Mouse (Mus musculus): ENCODE data around the gene Hoxa4. TPM values are rescaled to one million over a fixed set of nuclear protein-coding genes. Genes with fewer than 3 reads are reported as not detected.
A peak's percentile ranks its signal among the peaks of the same experiment; 100 is the strongest.

The Hoxa4 gene
- polyA plus RNA-seq, 1 experiment from 2014 or later, result 1.6 TPM

DNA sequence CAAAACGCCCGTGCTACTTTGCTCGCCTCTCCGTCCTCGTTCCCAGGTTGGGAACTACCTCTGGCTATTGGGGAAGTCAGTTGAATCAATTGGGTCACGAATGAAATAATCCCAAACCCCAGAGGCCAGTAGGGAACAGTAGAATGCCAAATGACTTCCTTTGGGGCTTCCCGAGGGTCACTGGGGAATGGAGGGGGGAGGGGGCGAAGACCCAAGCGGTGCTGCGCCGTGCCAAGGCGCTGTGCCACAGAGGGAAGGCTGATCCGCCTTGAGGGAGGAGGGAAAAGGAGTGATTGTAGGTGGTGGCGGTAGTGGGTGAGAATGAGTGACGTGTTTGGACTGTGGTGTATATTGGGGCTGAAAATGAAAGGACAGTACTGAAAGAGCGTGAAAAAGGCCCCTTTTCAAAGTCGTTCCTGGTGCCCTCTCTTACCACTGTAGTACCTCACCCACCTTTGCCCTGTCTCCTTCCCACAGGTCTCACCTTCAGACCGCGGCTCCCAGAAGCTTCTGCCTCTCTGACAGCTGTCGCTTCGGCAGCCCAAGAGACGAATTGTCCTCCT is 21.1 kb upstream of the Hoxa4 start:
- 1% methylated on average over 22 of the region's 22 CpGs for WGBS
- ATAC-seq (ENCODE audit: low read depth), result peak; percentile 20; the same call in 1 of the 2 replicates
- Histone ChIP-seq H3K27me3 (ENCODE audit: control insufficient read depth, insufficient read depth, low read length) (no peaks in the 10 kb centered on the region), H3K4me2 (ENCODE audit: low read depth, low read length) (peak overlapping the region; percentile 99), H3K9me3 (ENCODE audit: control insufficient read depth, low read length) (no peaks in the 10 kb centered on the region), H3K9ac (replicated peaks; ENCODE audit: low read depth, low read length) (peak overlapping the region; percentile 98), H3K27ac (ENCODE audit: low read depth, low read length) (peak overlapping the region; percentile 99), H3K36me3 (ENCODE audit: control insufficient read depth, insufficient read depth, low read length) (no peaks in the 10 kb centered on the region), H3K4me3 (ENCODE audit: low read depth, low read length) (peak overlapping the region; percentile 88), H3K4me1 (ENCODE audit: control insufficient read depth, insufficient read depth, low read length) (peaks cover 27% of the 10 kb centered on the region)

DNA sequence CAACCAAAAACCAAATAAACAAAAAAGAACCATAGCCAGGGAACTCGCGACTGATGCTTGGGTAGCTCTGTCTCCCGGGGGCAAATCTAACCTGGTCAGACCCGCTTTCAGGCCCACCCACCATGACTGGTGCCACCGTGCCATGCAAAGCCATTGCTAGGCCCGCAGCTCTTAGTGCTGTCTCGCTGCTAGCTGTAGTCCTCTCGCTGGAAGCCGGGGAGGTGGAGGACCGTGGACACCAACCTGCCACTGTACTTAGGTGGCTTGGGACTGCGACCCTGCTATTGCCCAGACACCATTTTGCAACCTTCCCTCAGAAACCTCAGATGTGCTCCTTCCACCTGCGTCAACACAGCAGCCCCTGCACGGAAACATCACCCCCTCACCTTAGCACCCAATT is 20.4 kb upstream of the Hoxa4 start:
- WGBS, result 2% methylated on average over 13 of the region's 13 CpGs
- Histone ChIP-seq H3K4me1 (ENCODE audit: control insufficient read depth, insufficient read depth, low read length) (peaks cover 34% of the 10 kb centered on the region), H3K27ac (ENCODE audit: low read depth, low read length) (peak overlapping the region; percentile 99), H3K9me3 (ENCODE audit: control insufficient read depth, low read length) (no peaks in the 10 kb centered on the region), H3K9ac (replicated peaks; ENCODE audit: low read depth, low read length) (peak overlapping the region; percentile 98), H3K4me3 (ENCODE audit: low read depth, low read length) (peak overlapping the region; percentile 88), H3K36me3 (ENCODE audit: control insufficient read depth, insufficient read depth, low read length) (no peaks in the 10 kb centered on the region; the same call in 1 of the 2 replicates), H3K27me3 (ENCODE audit: control insufficient read depth, insufficient read depth, low read length) (no peaks in the 10 kb centered on the region), H3K4me2 (ENCODE audit: low read depth, low read length) (peak overlapping the region; percentile 99)
- no peak for ATAC-seq (ENCODE audit: low read depth)

DNA sequence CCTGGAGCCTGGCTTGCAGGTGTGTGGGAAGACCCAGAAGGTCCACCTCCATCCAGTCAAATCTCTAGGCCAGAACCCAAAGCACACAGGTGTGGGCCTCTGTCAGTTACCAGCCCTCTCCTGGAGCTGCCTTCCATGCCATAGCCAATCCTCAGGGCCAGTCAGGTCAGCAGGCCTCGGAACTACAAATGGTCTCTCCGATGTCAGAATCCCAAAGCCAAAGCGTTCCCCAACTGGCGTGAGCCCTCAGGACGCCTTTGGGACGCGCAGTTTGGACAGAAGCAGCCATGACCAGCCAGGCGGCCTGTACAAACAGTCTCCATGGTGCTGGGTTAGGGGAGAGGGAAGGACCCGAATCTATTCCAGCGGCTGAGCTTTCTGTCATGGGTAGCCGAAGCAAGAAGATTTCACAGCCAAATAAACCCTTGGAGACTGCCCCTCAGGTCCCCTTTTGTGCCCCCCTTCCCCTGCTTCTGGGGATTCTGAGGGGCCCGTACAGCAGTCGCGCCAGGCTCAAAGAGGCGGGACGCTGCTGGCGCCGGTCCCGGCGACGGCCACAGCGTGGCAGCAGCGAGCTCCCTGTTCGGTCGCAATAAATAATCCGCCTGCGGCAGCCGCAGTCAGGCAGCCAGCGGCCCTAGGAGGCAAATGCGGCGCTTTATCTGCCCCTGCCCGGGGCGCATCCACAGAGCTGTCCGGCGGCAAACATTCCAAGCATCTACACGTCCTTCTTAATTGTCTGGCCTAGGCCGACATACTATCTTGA is 19.8 kb upstream of the Hoxa4 start:
- Histone ChIP-seq H3K36me3 (ENCODE audit: control insufficient read depth, insufficient read depth, low read length) (peaks cover 4% of the 10 kb centered on the region; the same call in 1 of the 2 replicates), H3K4me2 (ENCODE audit: low read depth, low read length) (peak overlapping the region; percentile 99), H3K4me1 (ENCODE audit: control insufficient read depth, insufficient read depth, low read length) (peaks cover 40% of the 10 kb centered on the region), H3K9ac (replicated peaks; ENCODE audit: low read depth, low read length) (peak overlapping the region; percentile 98), H3K27ac (ENCODE audit: low read depth, low read length) (peak overlapping the region; percentile 99), H3K4me3 (ENCODE audit: low read depth, low read length) (peak overlapping the region; percentile 88), H3K9me3 (ENCODE audit: control insufficient read depth, low read length) (no peaks in the 10 kb centered on the region), H3K27me3 (ENCODE audit: control insufficient read depth, insufficient read depth, low read length) (no peaks in the 10 kb centered on the region)
- ATAC-seq (ENCODE audit: low read depth), result peak; percentile 33
- under 1% methylated on average over 37 of the region's 37 CpGs for WGBS

DNA sequence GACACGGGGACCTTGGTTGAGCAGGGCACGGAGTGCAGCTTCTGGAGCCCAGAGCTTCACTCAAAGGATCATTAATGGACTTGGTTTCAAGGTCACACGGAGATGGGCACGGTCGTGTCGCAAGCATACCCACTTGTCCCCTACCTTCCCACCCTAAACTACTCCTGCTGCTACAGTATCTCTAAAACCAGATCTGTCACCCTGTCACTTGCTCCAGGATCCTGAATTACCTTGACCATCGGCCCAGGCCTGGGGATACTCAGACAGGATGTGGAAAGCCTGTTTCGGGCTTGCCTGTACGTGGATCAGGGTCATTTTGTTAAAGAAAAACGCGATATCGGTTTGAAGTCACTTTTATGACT is 18.1 kb upstream of the Hoxa4 start:
- peaks cover 49% of the 10 kb centered on the region for H3K4me1 ChIP-seq (ENCODE audit: control insufficient read depth, insufficient read depth, low read length)
- 4% methylated on average over 12 of the region's 12 CpGs for WGBS
- peak overlapping the region; percentile 98 for H3K9ac ChIP-seq (replicated peaks; ENCODE audit: low read depth, low read length)
- no peaks in the 10 kb centered on the region for H3K9me3 ChIP-seq (ENCODE audit: control insufficient read depth, low read length)
- no peak for ATAC-seq (ENCODE audit: low read depth)
- peak overlapping the region; percentile 92 for H3K27ac ChIP-seq (ENCODE audit: low read depth, low read length)
- peak overlapping the region; percentile 99 for H3K4me2 ChIP-seq (ENCODE audit: low read depth, low read length)
- H3K27me3 ChIP-seq (ENCODE audit: control insufficient read depth, insufficient read depth, low read length), result no peaks in the 10 kb centered on the region
- H3K36me3 ChIP-seq (ENCODE audit: control insufficient read depth, insufficient read depth, low read length), result peaks cover 19% of the 10 kb centered on the region; the same call in 1 of the 2 replicates
- peak overlapping the region; percentile 88 for H3K4me3 ChIP-seq (ENCODE audit: low read depth, low read length)

DNA sequence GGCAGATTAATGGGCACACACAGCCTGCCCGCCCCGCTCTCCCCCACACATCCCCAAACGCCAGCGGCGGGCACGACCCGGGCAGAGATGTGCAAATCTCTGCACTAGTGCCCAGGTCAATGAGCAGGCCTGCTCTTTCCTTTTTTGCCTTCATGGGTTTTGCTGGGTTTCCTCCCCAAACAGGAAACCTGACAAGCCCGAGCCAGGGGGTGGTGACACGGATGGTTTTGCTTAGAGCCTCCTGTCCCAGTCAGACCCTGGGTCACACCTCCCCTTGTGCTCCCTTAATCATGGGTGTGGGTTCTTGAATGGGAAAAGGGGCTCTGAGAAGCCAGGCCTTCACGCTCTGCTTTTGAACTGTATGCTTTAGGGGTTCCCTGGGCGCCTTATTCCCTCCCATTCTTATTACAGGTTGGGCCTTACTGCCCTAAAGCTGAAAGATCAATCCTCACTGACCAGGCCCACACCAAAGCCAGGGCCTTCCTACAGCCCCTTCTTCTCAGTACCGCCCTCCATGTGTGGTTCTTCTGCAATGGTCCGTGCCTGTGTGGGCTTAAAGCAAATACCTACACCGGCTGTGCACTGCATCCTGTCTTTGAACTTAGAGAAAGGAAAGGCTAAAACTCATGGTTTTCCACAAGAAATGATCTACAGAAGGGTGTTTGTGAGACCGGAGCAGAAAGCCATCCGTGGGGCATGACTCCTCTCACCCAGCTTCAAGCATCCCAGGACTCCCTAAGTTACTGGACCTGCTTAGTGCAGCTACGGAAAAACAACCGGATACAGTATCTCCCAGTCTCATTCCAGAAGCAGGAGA is 17.5 kb upstream of the Hoxa4 start:
- H3K9me3 ChIP-seq (ENCODE audit: control insufficient read depth, low read length), result no peaks in the 10 kb centered on the region
- peak overlapping the region; percentile 98 for H3K9ac ChIP-seq (replicated peaks; ENCODE audit: low read depth, low read length)
- 2% methylated on average over 18 of the region's 18 CpGs for WGBS
- no peaks in the 10 kb centered on the region for H3K27me3 ChIP-seq (ENCODE audit: control insufficient read depth, insufficient read depth, low read length)
- H3K27ac ChIP-seq (ENCODE audit: low read depth, low read length), result peak overlapping the region; percentile 92
- peak overlapping the region; percentile 99 for H3K4me2 ChIP-seq (ENCODE audit: low read depth, low read length)
- peaks cover 49% of the 10 kb centered on the region for H3K4me1 ChIP-seq (ENCODE audit: control insufficient read depth, insufficient read depth, low read length)
- peak overlapping the region; percentile 88 for H3K4me3 ChIP-seq (ENCODE audit: low read depth, low read length)
- ATAC-seq (ENCODE audit: low read depth), result no peak
- peaks cover 19% of the 10 kb centered on the region; the same call in 1 of the 2 replicates for H3K36me3 ChIP-seq (ENCODE audit: control insufficient read depth, insufficient read depth, low read length)

DNA sequence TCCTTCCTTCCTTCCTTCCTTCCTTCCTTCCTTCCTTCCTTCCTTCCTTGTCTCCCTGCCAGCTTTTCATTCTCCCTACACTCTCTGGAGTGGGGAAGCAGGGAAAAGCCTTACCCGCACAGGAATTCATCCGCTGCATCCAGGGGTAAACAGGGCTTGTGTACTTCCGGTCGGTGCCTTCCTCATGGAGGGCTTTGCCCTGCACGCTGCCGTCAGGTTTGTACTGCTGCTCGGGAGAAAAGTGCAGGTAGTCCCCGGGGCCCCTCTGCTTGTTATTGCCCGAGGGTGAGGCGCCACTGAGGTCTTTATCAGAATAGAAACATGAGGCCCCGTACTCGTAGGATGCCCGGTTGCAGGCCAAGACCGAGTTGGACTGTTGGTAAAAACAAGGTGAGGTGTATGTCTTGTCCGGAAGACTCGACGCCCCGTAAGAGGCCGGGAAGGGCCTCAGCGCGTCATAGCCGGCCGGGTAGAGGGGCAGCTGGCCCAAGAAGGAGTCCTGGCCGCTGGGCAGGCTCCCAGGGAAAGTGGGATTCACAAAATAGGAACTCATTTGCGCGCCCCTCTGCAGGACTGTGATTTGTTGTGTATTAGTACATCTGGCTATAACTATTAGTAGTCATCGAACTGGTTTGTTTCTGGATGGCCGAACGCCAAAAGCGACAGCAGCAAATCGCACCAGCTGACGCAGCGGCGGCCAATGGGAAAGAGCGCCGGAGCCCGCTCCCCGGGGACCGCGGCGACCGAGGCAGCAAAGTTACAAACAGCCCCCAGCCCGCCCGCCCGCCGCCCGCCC is 16.7 kb upstream of the Hoxa4 start, which contains the start of gene Hoxa6:
Gene Hoxa6, minus strand, starts transcription at position 651 of the 796 bp plus-strand sequence.
- peaks cover 27% of the 10 kb centered on the region for H3K36me3 ChIP-seq (ENCODE audit: control insufficient read depth, insufficient read depth, low read length)
- no peaks in the 10 kb centered on the region for H3K27me3 ChIP-seq (ENCODE audit: control insufficient read depth, insufficient read depth, low read length)
- peak within 1 kb of the TSS; percentile 92 for H3K27ac ChIP-seq (ENCODE audit: low read depth, low read length)
- no peaks in the 10 kb centered on the region for H3K9me3 ChIP-seq (ENCODE audit: control insufficient read depth, low read length)
- H3K9ac ChIP-seq (replicated peaks; ENCODE audit: low read depth, low read length), result peak within 1 kb of the TSS; percentile 98
- under 1% methylated on average over 46 of the region's 47 CpGs for WGBS
- H3K4me3 ChIP-seq (ENCODE audit: low read depth, low read length), result peak within 1 kb of the TSS; percentile 88
- peak within 1 kb of the TSS; percentile 99 for H3K4me2 ChIP-seq (ENCODE audit: low read depth, low read length)
- peaks cover 57% of the 10 kb centered on the region for H3K4me1 ChIP-seq (ENCODE audit: control insufficient read depth, insufficient read depth, low read length)
- ATAC-seq (ENCODE audit: low read depth), result peak; percentile 35

DNA sequence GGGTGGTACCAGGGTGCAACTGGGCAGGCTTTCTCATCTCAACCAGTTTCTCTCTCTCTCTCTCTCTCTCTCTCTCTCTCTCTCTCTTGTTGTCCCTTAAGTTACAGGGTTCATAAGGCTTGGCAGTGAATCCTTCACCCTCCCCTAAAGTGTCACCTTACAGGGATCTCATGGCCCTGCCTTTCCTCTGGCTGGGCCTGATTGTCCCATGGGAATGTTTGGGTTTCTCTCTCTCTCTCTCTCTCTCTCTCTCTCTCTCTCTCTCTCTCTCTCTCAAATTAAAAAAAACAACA is 16.1 kb upstream of the Hoxa4 start:
- no peak for ATAC-seq (ENCODE audit: low read depth)
- Histone ChIP-seq H3K4me3 (ENCODE audit: low read depth, low read length) (peak overlapping the region; percentile 88), H3K4me1 (ENCODE audit: control insufficient read depth, insufficient read depth, low read length) (peaks cover 64% of the 10 kb centered on the region), H3K27ac (ENCODE audit: low read depth, low read length) (peak overlapping the region; percentile 92), H3K9ac (replicated peaks; ENCODE audit: low read depth, low read length) (peak overlapping the region; percentile 98), H3K9me3 (ENCODE audit: control insufficient read depth, low read length) (no peaks in the 10 kb centered on the region), H3K4me2 (ENCODE audit: low read depth, low read length) (peak overlapping the region; percentile 99), H3K36me3 (ENCODE audit: control insufficient read depth, insufficient read depth, low read length) (peaks cover 33% of the 10 kb centered on the region), H3K27me3 (ENCODE audit: control insufficient read depth, insufficient read depth, low read length) (no peaks in the 10 kb centered on the region)

DNA sequence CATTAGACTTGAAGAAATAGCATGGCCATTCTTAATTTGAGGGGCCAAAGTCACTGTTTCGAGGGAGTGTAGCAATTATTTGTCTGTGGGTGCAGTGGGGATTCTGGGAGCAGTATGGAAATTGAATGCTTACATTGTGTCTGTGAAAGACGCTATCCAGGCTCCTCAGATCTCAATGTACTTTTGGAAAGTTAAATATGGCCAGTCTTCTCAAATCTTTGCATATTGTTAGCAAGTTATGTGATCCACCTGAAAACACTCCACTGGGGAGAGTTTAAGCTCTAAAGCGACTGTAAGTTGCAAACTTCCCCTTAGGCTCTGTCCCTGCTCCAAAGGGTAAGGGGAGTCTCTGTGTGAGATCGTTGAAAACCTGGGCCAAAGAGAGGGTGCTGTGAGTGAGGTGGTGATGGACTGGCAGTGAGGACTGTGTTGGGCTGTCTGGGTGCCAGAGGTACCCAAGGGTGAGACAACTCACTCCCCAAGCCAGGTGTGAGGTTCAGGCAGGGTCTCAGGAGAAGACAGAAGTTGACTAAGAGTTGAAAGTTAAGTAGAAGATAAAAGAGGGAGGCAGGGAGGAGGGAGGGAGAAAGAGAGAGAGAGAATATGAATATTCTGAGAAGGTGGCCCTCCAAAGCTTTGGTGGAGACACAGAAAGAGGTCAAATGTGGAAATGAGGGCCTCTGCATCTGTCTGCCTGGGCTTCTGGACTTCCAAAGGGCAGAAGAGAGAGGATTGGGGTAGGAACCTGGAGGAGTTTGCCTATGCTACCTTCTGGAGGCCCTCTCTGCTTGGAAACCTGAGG is 15.5 kb upstream of the Hoxa4 start:
- H3K9me3 ChIP-seq (ENCODE audit: control insufficient read depth, low read length), result no peaks in the 10 kb centered on the region
- peak overlapping the region; percentile 92 for H3K27ac ChIP-seq (ENCODE audit: low read depth, low read length)
- H3K36me3 ChIP-seq (ENCODE audit: control insufficient read depth, insufficient read depth, low read length), result peaks cover 37% of the 10 kb centered on the region
- H3K4me1 ChIP-seq (ENCODE audit: control insufficient read depth, insufficient read depth, low read length), result peaks cover 68% of the 10 kb centered on the region
- WGBS, result 8% methylated on average over 4 of the region's 4 CpGs
- ATAC-seq (ENCODE audit: low read depth), result no peak
- no peaks in the 10 kb centered on the region for H3K27me3 ChIP-seq (ENCODE audit: control insufficient read depth, insufficient read depth, low read length)
- H3K4me3 ChIP-seq (ENCODE audit: low read depth, low read length), result peak overlapping the region; percentile 88
- peak overlapping the region; percentile 99 for H3K4me2 ChIP-seq (ENCODE audit: low read depth, low read length)
- peak overlapping the region; percentile 98 for H3K9ac ChIP-seq (replicated peaks; ENCODE audit: low read depth, low read length)

Measured in neural tube, embryonic 14.5 days (tissue).